Mouse (Mus musculus) monocyte, adult 5-6 weeks (primary cell): ENCODE data around the gene Luc7l. TPM values are rescaled to one million over a fixed set of nuclear protein-coding genes. Genes with fewer than 3 reads are reported as not detected.

Experiments used
- total RNA-seq: library from RNA; stranded (forward); fragments of 200-1000, 200-491, 200-594 nt; gene quantifications from 3 replicates; pipeline ENCODE4 v1.2.3, GENCODE M21; 2017

The Luc7l gene
- total RNA-seq, 1 experiment from 2014 or later: 111 TPM

Other genes starting within 250 kb of the Luc7l start
- gene Rab11fip3, start 183.3 kb upstream of the Luc7l start, total RNA-seq: 0.32 to 4.0 TPM (median 1.2 TPM) in 3 replicates
- gene Decr2, start 162.6 kb upstream of the Luc7l start, total RNA-seq: 7.7 to 13.9 TPM (median 12.5 TPM) in 3 replicates
- 1.1 TPM in 1 of 3 replicates, not detected in the others for gene Nme4, start 157.3 kb upstream of the Luc7l start, total RNA-seq
- 7.4 to 10.9 TPM (median 8.5 TPM) in 3 replicates for gene Tmem8, start 139.6 kb upstream of the Luc7l start, total RNA-seq
- gene Mrpl28, start 129.4 kb upstream of the Luc7l start, total RNA-seq: 13.0 to 19.6 TPM (median 13.9 TPM) in 3 replicates
- 163 to 305 TPM (median 248 TPM) in 3 replicates for gene Axin1, start 114.2 kb upstream of the Luc7l start, total RNA-seq
- not detected in 3 replicates for gene Pdia2, start 53.8 kb upstream of the Luc7l start, total RNA-seq
- 0.49 TPM in 1 of 3 replicates, not detected in the others for gene Rgs11, start 49.9 kb upstream of the Luc7l start, total RNA-seq
- not detected in 3 replicates for gene Arhgdig, start 45.1 kb upstream of the Luc7l start, total RNA-seq
- 37.3 to 55.5 TPM (median 45.4 TPM) in 3 replicates for gene Fam234a, start 8.7 kb upstream of the Luc7l start, total RNA-seq
- 0.11 to 0.29 TPM in 2 of 3 replicates, not detected in the other for gene Neurl1b, start 161.9 kb downstream of the Luc7l start, total RNA-seq